Mouse (Mus musculus) neural tube, embryonic 13.5 days (tissue): ENCODE measurements at regions not wholly inside any gene's neighbourhood (a gene's known extent, or its start where the extent isn't known, plus 50 kb on each side); places are given as distances from the start of the nearest gene placed in this dataset.

Experiments
- ATAC-seq: fragments of 200-750 bp; cut with Nextera tagmentation; 2 replicates; pipeline ENCODE4 v1.8.0; 2017; ENCODE audit warnings: low read depth, mild to moderate bottlenecking, moderate TSS enrichment, moderate library complexity
- H3K27ac ChIP-seq: fragments of 300-500 bp; sonication (generic); replicated peaks from 2 replicates; pipeline ENCODE4 v1.5.1; 2015; ENCODE audit warnings: moderate library complexity, mild to moderate bottlenecking, inconsistent platforms
- H3K27me3 ChIP-seq: fragments of 300-500 bp; sonication (generic); 2 replicates; pipeline ENCODE4 v1.6.1; 2015; ENCODE audit warnings: mild to moderate bottlenecking, inconsistent platforms
- H3K36me3 ChIP-seq: fragments of 300-500 bp; sonication (generic); 2 replicates; pipeline ENCODE4 v1.6.1; 2015; ENCODE audit warnings: mild to moderate bottlenecking, inconsistent platforms
- H3K4me1 ChIP-seq: fragments of 300-500 bp; sonication (generic); replicated peaks from 2 replicates; pipeline ENCODE4 v1.6.1; 2015; ENCODE audit warnings: inconsistent platforms
- H3K4me2 ChIP-seq: fragments of 300-500 bp; sonication (generic); 2 replicates; pipeline ENCODE4 v1.6.1; 2015; ENCODE audit warnings: inconsistent platforms, mild to moderate bottlenecking, moderate library complexity
- H3K4me3 ChIP-seq: fragments of 300-500 bp; sonication (generic); 2 replicates; pipeline ENCODE4 v1.5.1; 2015; ENCODE audit warnings: mild to moderate bottlenecking, inconsistent platforms
- H3K9ac ChIP-seq: fragments of 300-500 bp; sonication (generic); 2 replicates; pipeline ENCODE4 v1.6.1; 2015; ENCODE audit warnings: moderate library complexity, mild to moderate bottlenecking, inconsistent platforms
- H3K9me3 ChIP-seq: fragments of 300-500 bp; sonication (generic); 2 replicates; pipeline ENCODE4 v1.6.1; 2016; ENCODE audit warnings: inconsistent platforms
- WGBS: fragments of 180-500 bp; shearing (Covaris S2); methylation state at CpG from one replicate; pipeline ENCODE4 v1.1.7; 2015; 5-methylcytosine and 5-hydroxymethylcytosine counted together

DNA sequence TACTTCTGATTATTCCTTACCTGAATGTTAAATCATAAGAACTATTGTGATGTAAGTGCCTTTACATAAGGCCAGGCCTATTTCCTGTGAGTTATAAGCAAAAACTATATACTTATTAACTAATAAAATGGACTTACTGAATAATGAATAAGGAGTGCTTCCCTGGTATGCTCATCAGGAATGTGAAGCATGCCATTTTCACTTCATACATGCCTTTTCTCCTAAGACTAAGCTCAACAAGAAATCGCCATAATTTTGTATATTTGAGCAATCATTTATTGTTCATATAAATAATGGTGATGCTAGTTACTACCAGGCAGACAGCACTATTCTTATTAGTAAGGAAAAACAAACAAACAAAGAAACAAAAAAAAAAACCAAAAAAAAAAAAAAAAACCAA is 969.1 kb downstream of the Serpinb8 start:
- H3K4me3 ChIP-seq = no peak overlapping the region
- no peaks in the 10 kb centered on the region for H3K9me3 ChIP-seq
- 79% methylated on average over 1 of the region's 1 CpGs for WGBS
- no peak overlapping the region for H3K4me2 ChIP-seq
- no peaks in the 10 kb centered on the region for H3K4me1 ChIP-seq
- no peak for ATAC-seq
- H3K9ac ChIP-seq = no peak overlapping the region
- H3K36me3 ChIP-seq = no peaks in the 10 kb centered on the region
- H3K27ac ChIP-seq = no peak overlapping the region
- no peaks in the 10 kb centered on the region for H3K27me3 ChIP-seq

- no peak overlapping the region for H3K27ac ChIP-seq
- ATAC-seq = no peak
- H3K9me3 ChIP-seq = no peaks in the 10 kb centered on the region
- H3K27me3 ChIP-seq = no peaks in the 10 kb centered on the region
- no peaks in the 10 kb centered on the region for H3K36me3 ChIP-seq
- 52% methylated on average over 1 of the region's 1 CpGs for WGBS
- H3K4me2 ChIP-seq = no peak overlapping the region
- no peak overlapping the region for H3K9ac ChIP-seq
- H3K4me3 ChIP-seq = no peak overlapping the region
- no peaks in the 10 kb centered on the region for H3K4me1 ChIP-seq
Measured at GRCm38 (mm10) chr1:108562981-108563380, 973.2 kb downstream of the Serpinb8 start.

DNA sequence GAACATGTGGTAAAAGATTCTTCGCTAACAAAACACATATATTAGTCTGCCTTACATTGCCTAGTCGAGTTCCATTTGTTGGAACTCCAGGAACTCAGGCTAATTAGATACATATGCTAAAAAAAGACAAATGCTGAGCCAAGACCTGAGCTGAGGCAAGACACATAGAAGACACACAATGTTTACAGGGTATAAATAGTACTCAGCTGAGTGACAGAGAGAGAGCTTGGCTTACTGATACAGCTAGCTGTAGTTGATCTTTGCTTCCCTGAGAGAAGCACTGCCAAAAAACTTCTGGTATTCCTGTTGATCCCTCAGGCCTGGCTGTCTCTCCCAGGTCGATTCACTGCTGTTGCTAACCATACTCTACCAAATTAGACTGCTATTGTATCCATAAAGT is 982.2 kb downstream of the Serpinb8 start:
- Histone ChIP-seq H3K4me3 (no peak overlapping the region), H3K27ac (no peak overlapping the region), H3K9me3 (no peaks in the 10 kb centered on the region), H3K4me1 (no peaks in the 10 kb centered on the region), H3K27me3 (no peaks in the 10 kb centered on the region), H3K4me2 (no peak overlapping the region), H3K9ac (no peak overlapping the region), H3K36me3 (no peaks in the 10 kb centered on the region)
- 52% methylated on average over 3 of the region's 3 CpGs for WGBS
- no peak for ATAC-seq

DNA sequence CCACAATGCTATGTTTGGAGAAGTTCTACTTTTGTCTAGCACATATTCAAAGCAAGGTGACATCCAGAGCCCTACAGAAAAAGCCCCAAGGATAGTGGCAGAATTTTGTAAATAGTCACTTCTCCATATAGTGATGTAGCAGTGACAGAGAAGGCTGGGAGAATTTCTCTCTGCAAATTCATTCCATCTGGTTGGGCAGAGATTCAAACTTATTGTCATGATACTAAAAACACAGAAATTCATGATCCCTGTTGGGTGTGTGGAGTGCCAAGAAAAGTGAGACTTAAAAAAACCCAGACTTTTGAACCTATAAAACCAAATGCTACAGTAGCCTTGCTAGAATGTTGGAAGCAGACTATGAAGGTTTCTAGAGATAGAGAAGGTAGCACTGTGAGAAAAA is 983.0 kb downstream of the Serpinb8 start:
- Histone ChIP-seq H3K36me3 (no peaks in the 10 kb centered on the region), H3K4me3 (no peak overlapping the region), H3K27me3 (no peaks in the 10 kb centered on the region), H3K9me3 (no peaks in the 10 kb centered on the region), H3K4me1 (no peaks in the 10 kb centered on the region), H3K4me2 (no peak overlapping the region), H3K9ac (no peak overlapping the region), H3K27ac (no peak overlapping the region)
- no peak for ATAC-seq

DNA sequence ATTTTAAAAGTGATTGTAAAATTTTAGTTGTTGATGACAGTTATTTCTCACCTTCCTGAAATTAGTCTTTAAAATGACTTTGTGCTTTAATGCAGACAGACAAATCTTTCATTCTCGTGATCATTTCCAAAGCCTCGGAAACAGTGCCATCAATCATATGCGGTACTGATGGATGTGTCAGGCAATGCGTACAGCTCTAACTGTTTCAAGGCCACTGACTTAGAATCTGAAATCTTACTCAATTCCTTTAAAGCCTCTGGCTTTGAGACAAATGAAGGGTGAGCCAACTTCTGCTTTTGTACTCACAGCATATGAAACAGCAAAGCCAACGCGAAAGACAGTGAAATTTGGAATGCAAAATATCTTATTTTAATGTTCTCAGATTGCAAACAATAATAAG is 987.0 kb downstream of the Serpinb8 start:
- H3K9ac ChIP-seq = no peak overlapping the region
- ATAC-seq = no peak
- 84% methylated on average over 6 of the region's 6 CpGs for WGBS
- H3K9me3 ChIP-seq = no peaks in the 10 kb centered on the region
- no peaks in the 10 kb centered on the region for H3K4me1 ChIP-seq
- no peak overlapping the region for H3K27ac ChIP-seq
- no peak overlapping the region for H3K4me2 ChIP-seq
- no peaks in the 10 kb centered on the region for H3K36me3 ChIP-seq
- no peaks in the 10 kb centered on the region for H3K27me3 ChIP-seq
- H3K4me3 ChIP-seq = no peak overlapping the region

GRCm38 (mm10) chr1:108577793-108578192 is 988.0 kb downstream of the Serpinb8 start:
- WGBS = 83% methylated on average over 3 of the region's 3 CpGs
- no peaks in the 10 kb centered on the region for H3K27me3 ChIP-seq
- ATAC-seq = no peak
- H3K4me2 ChIP-seq = no peak overlapping the region
- no peaks in the 10 kb centered on the region for H3K4me1 ChIP-seq
- no peaks in the 10 kb centered on the region for H3K9me3 ChIP-seq
- no peak overlapping the region for H3K4me3 ChIP-seq
- no peak overlapping the region for H3K9ac ChIP-seq
- H3K27ac ChIP-seq = no peak overlapping the region
- no peaks in the 10 kb centered on the region for H3K36me3 ChIP-seq

DNA sequence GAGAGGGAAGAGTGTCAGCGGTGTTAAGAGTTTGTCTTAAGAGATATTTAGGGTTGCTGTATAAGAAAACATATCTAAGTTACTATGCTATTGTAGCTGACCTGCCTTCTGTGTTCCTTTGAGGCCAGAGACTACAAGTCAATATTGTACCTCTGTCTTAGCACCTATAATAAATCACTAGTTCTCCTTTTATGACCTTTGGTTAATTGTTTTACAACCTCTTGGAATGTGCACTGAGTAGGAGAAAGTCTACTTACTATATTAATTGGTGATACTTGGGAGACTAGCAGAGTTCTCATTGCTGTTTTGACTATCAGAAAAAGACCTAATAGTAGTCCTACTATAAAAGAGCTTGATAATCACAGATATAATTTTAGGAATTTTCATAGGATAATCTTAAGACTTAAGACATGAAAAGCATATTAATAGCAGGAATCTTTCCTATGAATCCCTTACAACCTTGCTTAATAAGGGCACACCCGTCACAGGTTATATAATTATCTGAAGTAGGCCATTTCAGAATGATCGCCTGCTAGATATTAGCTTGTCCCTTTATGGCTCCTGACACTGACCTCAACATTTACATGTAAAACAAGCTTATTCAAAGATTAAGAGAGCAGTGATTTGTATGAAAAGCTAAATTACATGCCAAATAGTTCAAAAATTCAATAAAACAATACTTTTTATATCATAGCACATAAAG is 1003.1 kb downstream of the Serpinb8 start:
- H3K27me3 ChIP-seq = no peaks in the 10 kb centered on the region
- H3K9me3 ChIP-seq = no peaks in the 10 kb centered on the region
- H3K9ac ChIP-seq = no peak overlapping the region
- H3K27ac ChIP-seq = no peak overlapping the region
- no peaks in the 10 kb centered on the region for H3K4me1 ChIP-seq
- 67% methylated on average over 3 of the region's 3 CpGs for WGBS
- no peak overlapping the region for H3K4me3 ChIP-seq
- ATAC-seq = no peak
- no peaks in the 10 kb centered on the region for H3K36me3 ChIP-seq
- H3K4me2 ChIP-seq = no peak overlapping the region

DNA sequence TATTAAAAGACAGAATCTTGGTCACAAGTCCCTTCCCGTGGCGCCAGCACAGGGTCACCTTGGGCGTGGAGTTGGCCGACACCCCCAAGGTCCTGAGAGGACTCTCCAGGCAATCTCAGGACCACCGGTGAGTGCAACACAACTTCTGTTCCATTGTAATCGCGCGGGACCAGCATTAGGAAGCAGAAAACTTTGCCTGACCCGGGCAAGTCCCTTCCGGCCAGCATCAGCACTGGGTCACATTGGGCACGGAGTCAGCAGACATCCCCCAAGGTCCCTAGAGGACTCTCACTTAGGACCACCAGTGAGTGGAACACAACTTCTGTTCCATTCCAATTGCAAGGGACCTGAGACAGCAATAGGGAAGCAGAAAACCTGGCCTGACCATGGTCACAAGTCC is 1007.3 kb downstream of the Serpinb8 start:
- Histone ChIP-seq H3K27me3 (no peaks in the 10 kb centered on the region), H3K36me3 (no peaks in the 10 kb centered on the region), H3K9ac (no peak overlapping the region), H3K4me3 (no peak overlapping the region), H3K4me1 (no peaks in the 10 kb centered on the region), H3K27ac (no peak overlapping the region), H3K4me2 (no peak overlapping the region), H3K9me3 (no peaks in the 10 kb centered on the region)
- ATAC-seq = no peak
- WGBS = 97% methylated on average over 11 of the region's 11 CpGs
